Mouse (Mus musculus) cerebellum, postnatal 36 days (tissue): ENCODE data around the gene Llph.
"Not testable (repeated sequence)": the region's sequence is repeated elsewhere in the genome, so short reads cannot be mapped to it uniquely, and the experiment has no call there.

Source experiments
- DNase-seq, 2 experiments: peaks; one replicate each; pipeline ENCODE4 v3.0.0; 2021 to 2022; ENCODE audit warnings: mixed read lengths in 2 of 2

Llph gene

GRCm38 (mm10) chr10:120226871-120227661, at the start of gene Llph:
Llph (plus strand) TSS chr10:120227070.
- DNase-seq: peak; percentile 79 to 83

DNA sequence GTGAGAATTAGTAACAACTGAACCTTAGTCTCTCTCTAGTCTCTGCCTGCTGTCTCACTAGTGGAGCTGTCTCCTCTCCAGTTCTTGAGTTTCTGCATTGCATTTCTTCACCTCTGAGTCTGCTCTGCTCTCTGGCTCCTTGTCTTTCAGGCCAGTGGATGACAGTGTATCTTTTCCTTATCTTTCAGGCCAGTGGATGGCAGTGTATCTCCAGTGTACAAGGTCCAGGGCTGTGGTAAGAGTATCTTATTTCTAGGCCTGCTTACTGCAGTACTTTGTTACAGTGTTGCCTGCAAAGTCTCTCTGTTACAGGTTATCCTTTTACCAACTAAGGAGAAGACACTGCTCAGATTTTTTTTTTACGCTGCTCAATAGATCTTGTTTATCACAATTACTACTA, 44.0 kb upstream of the Llph start:
- DNase-seq: no peak

GRCm38 (mm10) chr10:120183342-120183741, 43.5 kb upstream of the Llph start:
- no peak for DNase-seq

- DNase-seq: no peak
These were observed 38.4 kb upstream of the Llph start for GRCm38 (mm10) chr10:120188513-120188912.

GRCm38 (mm10) chr10:120189276-120189675, 37.6 kb upstream of the Llph start:
- no peak for DNase-seq

DNA sequence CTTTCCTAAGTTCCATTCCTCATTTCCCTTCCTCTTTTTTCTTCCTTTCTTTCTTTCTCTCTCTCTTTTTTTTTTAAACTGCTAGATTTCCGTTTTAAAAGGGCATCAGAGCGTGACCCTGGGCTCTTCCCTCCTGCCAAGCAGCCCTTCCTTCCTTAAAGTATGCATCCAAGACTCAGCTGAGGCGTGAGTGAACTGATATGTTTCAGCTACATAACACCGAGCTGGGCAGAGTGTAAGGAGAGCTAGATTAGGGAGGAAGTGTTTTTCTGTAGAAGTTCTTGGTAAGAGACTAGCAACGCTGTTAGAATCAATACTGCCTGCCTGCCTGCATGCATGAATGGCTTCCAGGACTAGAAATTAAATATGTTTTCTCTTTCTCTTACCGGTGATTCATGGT, 37.1 kb upstream of the Llph start:
- no peak for DNase-seq

DNA sequence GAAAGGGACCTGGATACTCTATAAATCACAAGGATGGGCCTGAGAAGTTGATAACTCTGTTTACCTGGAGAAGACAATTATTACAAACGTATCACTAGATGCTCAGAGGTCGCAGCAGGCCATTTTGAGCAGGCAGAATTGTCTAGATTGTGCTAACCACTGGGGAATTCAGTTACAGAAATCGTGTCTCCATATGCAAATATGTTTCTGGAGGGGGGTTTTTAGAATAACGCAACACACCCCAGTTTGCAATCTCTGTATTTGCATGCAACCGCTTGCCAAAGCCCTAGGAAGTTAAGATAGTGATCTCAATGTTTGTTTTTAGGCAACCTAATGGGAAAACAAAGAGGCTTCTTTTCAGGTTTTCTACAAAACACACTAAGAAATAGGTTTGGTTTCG, 35.7 kb upstream of the Llph start:
- no peak for DNase-seq

- no peak for DNase-seq
These were observed 34.6 kb upstream of the Llph start for GRCm38 (mm10) chr10:120192278-120192677.

DNA sequence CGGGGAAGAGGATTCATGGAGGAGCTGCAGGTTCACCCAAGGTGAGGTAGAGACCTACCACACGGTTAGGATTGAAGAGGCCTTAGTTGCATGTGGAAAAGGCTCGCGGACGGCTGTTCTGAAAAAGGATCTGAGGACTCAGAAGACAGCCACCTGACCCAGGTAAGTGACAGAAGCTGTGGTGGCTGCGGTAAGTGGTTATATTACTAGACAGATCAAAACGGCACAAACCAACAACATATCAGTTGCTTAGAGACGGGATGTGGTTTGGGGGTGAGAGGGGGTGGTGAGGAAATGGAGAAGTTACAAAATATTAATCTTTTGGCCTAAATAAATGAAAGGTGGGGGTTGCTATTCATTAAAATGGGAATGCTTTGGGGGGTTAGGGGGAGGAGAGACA, 33.6 kb upstream of the Llph start:
- no peak for DNase-seq

- no peak for DNase-seq
These were observed 29.6 kb upstream of the Llph start for GRCm38 (mm10) chr10:120197061-120197835.

- DNase-seq: peak; percentile 8 to 10
These were observed 25.5 kb upstream of the Llph start, which contains the start of gene Tmbim4 for GRCm38 (mm10) chr10:120201131-120201921. Tmbim4 (plus strand) TSS chr10:120201590.

DNA sequence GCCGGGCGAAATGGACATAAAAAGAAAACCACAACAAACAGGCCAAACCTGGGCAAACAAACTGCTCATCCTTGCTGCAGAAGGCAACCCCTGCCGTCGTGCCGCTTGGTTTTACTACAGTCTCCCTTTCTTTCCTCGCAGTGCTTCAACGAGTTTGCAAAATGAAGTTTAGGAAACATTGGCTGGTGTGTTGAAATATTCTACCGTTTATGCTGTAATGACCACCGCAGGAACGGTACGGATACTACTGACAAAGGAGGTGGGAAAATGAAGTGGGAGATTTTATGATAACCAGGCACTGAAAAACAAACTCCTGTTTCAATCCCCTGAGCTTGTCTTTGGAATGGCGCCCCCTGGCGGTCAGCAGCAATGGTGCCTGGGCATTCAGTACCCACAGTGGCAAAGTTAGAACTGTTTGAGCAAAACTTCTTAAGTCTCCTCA, 24.9 kb upstream of the Llph start, which contains the start of gene Irak3:
Gene Irak3, minus strand, starts transcription at position 170 of the 442 bp plus-strand sequence.
- peak; percentile 70 to 74 for DNase-seq

GRCm38 (mm10) chr10:120202467-120203250, 24.2 kb upstream of the Llph start:
- no peak for DNase-seq

GRCm38 (mm10) chr10:120204591-120205210, 22.2 kb upstream of the Llph start:
- no peak for DNase-seq

DNA sequence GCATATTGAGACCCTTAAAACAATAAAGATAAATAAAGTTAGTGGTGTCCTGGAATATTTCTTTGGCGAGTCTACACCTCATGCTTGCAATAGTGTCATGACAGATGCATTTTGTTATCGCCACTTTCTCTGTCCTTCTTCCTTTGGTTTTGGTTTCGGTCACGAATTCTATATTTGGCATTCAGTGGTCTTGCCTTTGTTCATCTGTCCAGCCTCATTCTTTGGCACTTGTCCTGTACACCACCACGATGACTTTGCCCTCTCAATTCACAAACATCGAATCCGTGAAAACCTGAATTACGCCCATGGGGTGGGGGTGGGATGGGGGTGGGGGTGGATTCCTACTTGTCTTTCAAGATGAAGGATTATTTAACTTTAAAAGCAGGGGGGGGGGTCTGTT, 18.9 kb upstream of the Llph start:
- no peak for DNase-seq

DNA sequence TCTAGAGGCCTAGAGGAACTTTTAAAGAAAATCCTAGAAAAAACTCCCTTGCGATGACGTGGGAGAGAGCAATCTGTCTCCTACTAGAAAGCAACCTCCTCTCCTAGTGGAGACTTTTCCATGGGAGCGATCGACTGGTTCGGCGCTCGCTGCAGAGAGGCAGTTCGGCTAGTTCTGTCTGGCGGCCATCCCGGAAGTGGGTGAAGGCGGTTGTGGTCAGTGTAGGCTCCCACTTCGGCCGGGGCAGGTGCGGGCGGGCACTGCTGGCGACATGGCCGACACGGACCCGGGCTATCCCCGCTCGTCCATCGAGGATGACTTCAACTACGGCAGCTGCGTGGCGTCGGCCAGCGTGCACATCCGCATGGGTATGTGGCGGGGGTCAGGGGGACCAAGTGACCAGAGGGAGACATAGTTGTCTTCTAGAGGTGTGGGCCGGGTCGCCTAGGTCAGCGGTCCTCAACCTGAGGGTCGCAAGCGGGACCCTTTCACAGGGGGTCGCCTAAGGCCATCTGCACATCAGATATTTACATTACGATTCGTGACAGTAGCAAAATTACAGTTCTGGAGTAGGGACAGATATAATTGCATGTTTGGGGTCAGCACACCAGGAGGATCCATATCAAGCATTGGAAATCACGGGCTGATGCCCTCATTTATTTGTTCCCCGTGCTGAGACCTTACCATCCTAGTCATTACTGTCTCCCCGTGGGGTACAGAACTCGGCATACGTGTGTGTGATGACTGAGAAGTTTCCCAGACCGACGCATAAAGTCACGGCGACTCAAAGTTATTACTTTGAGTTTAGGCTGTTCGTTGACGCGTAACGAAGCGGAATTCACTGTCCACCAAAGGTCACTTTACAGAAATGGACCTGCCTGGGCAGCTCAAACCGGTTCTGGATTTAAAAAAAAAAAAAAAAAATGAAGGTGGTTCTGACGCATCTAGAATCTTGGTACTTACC, 18.0 kb upstream of the Llph start:
- DNase-seq: peak; percentile 88 to 89

DNA sequence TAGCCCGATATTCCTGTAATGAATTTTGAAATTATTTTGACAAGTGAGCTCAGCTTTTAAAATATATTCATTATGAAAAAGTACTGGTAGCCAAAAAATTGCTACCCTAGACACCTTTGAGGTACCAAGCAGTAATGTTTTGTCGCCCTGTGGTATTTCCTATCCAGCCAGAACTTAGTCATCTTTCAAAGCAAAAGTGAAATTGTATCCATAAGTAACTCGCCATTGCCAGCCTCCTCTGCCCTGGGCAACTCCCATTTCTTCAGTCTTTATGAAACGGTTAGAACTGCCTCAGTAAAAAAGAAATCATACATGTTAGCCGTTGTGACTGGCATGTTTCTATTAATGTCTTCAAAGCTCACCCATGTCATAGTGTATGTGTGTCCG, 17.3 kb upstream of the Llph start:
- no peak for DNase-seq

GRCm38 (mm10) chr10:120210096-120210495, 16.8 kb upstream of the Llph start:
- no peak for DNase-seq

DNA sequence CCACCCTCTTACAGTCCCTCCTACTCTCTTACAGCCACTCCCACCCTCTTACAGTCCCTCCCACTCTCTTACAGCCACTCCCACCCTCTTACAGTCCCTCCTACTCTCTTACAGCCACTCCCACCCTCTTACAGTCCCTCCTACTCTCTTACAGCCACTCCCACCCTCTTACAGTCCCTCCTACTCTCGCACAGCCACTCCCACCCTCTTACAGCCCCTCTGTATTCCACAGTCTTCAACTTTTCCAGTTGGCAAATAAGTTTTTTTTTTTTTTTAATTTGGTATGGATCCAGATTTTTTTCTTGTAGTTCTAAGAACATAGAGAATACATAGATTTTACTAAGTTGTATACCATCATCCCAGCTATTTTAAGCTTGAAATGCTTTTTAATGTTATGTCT, 9.8 kb upstream of the Llph start:
- not testable (repeated sequence) for DNase-seq

DNA sequence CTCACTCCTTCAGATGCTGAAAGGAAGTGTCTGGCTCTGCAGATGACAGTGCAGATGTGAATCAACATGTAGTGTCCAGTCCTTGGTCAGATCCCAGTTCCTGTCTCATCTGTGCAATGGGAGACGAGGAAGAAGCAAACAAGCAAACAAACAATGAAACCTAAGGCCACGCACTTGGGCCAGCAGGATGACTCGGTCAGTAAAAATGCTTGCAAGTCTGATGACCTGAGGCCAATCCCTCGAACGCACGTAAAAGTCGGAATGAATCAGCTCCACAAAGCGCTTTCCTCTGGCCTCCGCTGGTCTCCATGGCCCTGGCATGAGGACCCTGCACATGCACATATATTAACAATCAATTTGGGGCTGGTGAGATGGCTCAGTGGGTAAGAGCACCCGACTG, 7.9 kb upstream of the Llph start:
- no peak for DNase-seq
